Mouse (Mus musculus): Measurements from ENCODE around the gene Tmc5. TPM values are rescaled to one million over a fixed set of nuclear protein-coding genes. Genes with fewer than 3 reads are reported as not detected.

Tmc5 gene
- not detected for total RNA-seq (2018; cell fraction: chromatin; rRNA removed)
- total RNA-seq (2018; cell fraction: cytosol; rRNA removed) = not detected
- total RNA-seq (2018; cell fraction: nucleus; rRNA removed) = not detected
- not detected in 3 replicates for polyA plus RNA-seq (2018)

DNA sequence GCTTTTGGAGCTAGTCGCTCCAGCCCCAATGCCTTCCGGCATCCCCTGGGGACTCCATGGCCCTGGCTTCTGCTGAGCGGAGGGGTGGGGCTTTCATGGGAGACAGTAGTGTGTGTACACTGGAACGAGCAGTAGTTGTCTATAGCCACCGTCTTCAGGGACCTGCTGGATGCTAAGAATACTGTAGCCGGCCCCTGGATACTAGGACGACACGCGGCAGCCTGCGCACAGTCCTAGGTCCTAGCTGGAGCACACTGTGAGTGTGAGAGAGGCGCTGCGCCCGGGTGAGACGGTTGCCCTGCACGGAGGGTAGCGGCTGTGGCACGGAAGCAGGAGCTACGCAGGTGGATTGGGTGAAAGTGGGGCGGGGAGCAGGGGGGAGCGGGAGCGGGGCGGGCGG lies at the start of gene Tmc5:
Gene Tmc5 (plus strand): TSS at position 97 of the 400 bp plus-strand sequence.
- Histone ChIP-seq H3K79me2 (ENCODE audit: inconsistent target) (no peaks in the 10 kb centered on the region), H3K4me3 (ENCODE audit: inconsistent target) (no peak within 1 kb of the TSS), H3K36me3 (ENCODE audit: inconsistent target) (no peaks in the 10 kb centered on the region), H3K27ac (no peak within 1 kb of the TSS)
- WGBS (ENCODE audit: missing documents) = 8% methylated on average over 23 of the region's 23 CpGs

DNA sequence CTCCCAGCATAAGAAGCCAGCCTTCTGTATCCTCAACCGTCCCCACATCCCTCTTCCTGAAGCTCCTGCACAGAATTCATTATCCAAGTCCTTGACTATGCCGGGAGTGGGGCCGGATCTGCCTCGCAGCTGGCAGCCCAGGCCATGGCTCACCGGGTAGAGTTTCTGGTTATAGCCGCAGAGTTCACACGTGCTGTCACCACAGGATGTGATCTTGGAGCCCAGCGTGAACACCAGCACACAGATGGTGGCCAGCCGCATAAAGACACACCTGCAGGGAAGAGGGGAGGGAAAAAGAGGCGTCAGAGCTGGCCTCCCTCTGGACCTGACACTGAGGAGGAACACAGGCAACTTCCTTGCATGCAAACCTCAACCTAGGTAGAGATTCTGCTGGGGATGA lies 49.6 kb upstream of the Tmc5 start:
- Histone ChIP-seq H3K27ac (no peak overlapping the region), H3K79me2 (ENCODE audit: inconsistent target) (no peaks in the 10 kb centered on the region), H3K36me3 (ENCODE audit: inconsistent target) (no peaks in the 10 kb centered on the region), H3K4me3 (ENCODE audit: inconsistent target) (no peak overlapping the region)
- 83% methylated on average over 10 of the region's 10 CpGs for WGBS (ENCODE audit: missing documents)

DNA sequence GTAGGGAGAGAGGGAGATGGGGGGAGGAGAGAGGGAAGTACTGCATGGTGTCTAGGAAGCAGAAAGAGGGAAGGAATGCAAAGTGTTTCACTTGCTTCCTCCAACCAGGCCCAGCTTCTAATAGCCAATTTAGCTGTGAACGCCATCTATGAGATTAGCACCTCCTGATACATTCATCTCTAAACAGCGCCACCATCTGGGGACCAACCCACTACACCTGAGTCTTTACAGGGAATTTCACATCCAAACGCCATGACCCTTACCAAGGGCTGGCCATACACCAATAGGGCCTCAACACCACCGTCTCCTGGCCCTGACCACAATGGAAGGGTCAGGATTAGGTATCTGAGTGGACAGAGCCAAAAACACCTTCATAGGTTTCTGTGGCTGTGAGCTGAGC lies 43.2 kb upstream of the Tmc5 start:
- WGBS (ENCODE audit: missing documents) = 96% methylated on average over 4 of the region's 4 CpGs
- Histone ChIP-seq H3K36me3 (ENCODE audit: inconsistent target) (no peaks in the 10 kb centered on the region), H3K4me3 (ENCODE audit: inconsistent target) (no peak overlapping the region), H3K27ac (no peak overlapping the region), H3K79me2 (ENCODE audit: inconsistent target) (no peaks in the 10 kb centered on the region)

GRCm38 (mm10) chr7:118554290-118554689 lies 42.8 kb upstream of the Tmc5 start:
- Histone ChIP-seq H3K79me2 (ENCODE audit: inconsistent target) (no peaks in the 10 kb centered on the region), H3K4me3 (ENCODE audit: inconsistent target) (no peak overlapping the region), H3K36me3 (ENCODE audit: inconsistent target) (no peaks in the 10 kb centered on the region), H3K27ac (no peak overlapping the region)
- WGBS (ENCODE audit: missing documents) = 95% methylated on average over 2 of the region's 2 CpGs

DNA sequence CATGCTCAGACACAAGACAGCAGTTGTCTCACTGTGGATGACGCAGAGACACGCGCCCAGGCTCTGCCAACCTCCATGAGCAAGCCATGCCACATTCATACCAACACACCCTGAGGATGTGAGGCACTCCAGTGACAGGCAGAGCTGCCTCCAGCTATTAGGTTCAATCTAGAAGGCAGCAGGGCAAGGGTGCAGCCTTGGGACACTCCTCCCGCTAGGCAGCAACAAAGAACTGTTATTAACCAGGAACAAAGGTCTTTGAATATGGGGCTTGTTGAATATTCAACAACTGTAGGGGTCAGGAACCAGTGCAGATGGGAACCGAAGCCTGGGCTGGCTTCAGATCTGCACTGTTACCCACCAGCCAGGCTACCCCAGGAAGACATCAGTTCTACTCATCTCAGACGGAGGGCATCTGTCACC lies 28.0 kb upstream of the Tmc5 start:
- H3K4me3 ChIP-seq (ENCODE audit: inconsistent target) = no peak overlapping the region
- H3K36me3 ChIP-seq (ENCODE audit: inconsistent target) = no peaks in the 10 kb centered on the region
- 95% methylated on average over 6 of the region's 6 CpGs for WGBS (ENCODE audit: missing documents)
- no peaks in the 10 kb centered on the region for H3K79me2 ChIP-seq (ENCODE audit: inconsistent target)
- H3K27ac ChIP-seq = no peak overlapping the region

- Histone ChIP-seq H3K36me3 (ENCODE audit: inconsistent target) (no peaks in the 10 kb centered on the region), H3K27ac (no peak overlapping the region), H3K4me3 (ENCODE audit: inconsistent target) (no peak overlapping the region), H3K79me2 (ENCODE audit: inconsistent target) (no peaks in the 10 kb centered on the region)
- 72% methylated on average over 5 of the region's 5 CpGs for WGBS (ENCODE audit: missing documents)
Observed at GRCm38 (mm10) chr7:118571350-118571749, 25.7 kb upstream of the Tmc5 start.

GRCm38 (mm10) chr7:118572039-118572438 lies 25.1 kb upstream of the Tmc5 start:
- H3K4me3 ChIP-seq (ENCODE audit: inconsistent target) = no peak overlapping the region
- H3K79me2 ChIP-seq (ENCODE audit: inconsistent target) = no peaks in the 10 kb centered on the region
- H3K36me3 ChIP-seq (ENCODE audit: inconsistent target) = no peaks in the 10 kb centered on the region
- no peak overlapping the region for H3K27ac ChIP-seq
- 68% methylated on average over 5 of the region's 5 CpGs for WGBS (ENCODE audit: missing documents)

DNA sequence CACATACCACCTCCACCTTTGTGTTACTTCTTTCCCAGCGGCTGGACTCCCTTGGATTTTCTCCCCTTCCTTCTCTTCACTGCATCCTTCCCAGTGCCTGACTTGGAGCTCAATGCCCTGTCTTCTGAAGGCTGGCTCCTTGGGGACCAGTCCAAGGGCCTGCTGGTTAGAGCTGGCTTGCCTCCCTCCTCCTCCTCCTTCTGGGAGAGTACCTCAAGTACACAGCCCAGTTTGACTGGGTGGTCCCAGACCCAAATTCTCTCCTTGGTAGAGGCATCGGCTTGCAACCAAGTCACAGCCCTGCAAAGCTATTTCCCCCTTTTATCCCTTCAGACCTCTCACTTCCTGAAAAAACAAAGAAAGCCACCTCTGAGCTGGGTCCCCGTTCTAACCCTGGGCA lies 18.8 kb upstream of the Tmc5 start:
- Histone ChIP-seq H3K36me3 (ENCODE audit: inconsistent target) (no peaks in the 10 kb centered on the region), H3K79me2 (ENCODE audit: inconsistent target) (no peaks in the 10 kb centered on the region), H3K4me3 (ENCODE audit: inconsistent target) (no peak overlapping the region), H3K27ac (no peak overlapping the region)
- WGBS (ENCODE audit: missing documents) = 36% methylated on average over 3 of the region's 3 CpGs

DNA sequence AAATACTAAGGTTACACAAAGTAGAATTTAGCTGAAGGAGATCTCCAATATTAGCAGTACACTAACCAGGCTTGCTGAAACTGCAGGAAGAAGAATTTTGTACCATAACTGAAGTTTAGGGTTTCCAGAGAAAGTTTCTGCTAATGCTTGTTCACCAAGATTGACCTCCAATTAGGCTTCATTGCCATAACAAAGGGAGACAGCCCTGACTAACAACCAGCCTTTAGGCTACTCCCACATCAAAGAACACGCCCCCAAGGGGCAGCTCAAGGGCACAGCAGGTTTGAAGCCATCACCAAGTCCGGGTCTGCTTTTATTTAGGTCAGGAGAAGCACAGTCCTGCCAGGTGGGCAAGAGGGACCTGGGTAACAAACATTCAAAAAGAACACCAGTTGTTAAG lies 17.2 kb upstream of the Tmc5 start:
- Histone ChIP-seq H3K79me2 (ENCODE audit: inconsistent target) (no peaks in the 10 kb centered on the region), H3K27ac (no peak overlapping the region), H3K4me3 (ENCODE audit: inconsistent target) (no peak overlapping the region), H3K36me3 (ENCODE audit: inconsistent target) (no peaks in the 10 kb centered on the region)
- 81% methylated on average over 2 of the region's 2 CpGs for WGBS (ENCODE audit: missing documents)

DNA sequence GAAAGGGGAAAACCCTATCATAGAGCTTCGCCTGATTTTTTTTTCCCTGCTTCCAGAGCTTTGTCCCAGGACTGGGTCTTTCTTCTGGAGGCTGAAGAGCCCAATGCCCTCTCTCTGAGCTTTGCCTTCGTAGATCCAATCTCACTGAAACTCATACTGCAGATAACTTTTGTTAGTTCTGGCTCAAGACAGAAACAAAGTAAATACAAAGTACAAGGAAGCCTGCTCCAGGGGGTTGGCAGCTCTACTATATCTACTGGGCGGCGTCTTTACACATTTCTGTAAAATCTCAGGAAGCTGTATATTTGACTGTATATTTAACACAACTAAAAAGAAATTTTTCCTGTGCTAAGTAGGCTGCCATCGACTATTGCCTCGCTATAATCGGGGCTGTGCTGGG lies 13.3 kb upstream of the Tmc5 start:
- H3K36me3 ChIP-seq (ENCODE audit: inconsistent target) = no peaks in the 10 kb centered on the region
- H3K4me3 ChIP-seq (ENCODE audit: inconsistent target) = no peak overlapping the region
- no peak overlapping the region for H3K27ac ChIP-seq
- 48% methylated on average over 7 of the region's 7 CpGs for WGBS (ENCODE audit: missing documents)
- no peaks in the 10 kb centered on the region for H3K79me2 ChIP-seq (ENCODE audit: inconsistent target)

DNA sequence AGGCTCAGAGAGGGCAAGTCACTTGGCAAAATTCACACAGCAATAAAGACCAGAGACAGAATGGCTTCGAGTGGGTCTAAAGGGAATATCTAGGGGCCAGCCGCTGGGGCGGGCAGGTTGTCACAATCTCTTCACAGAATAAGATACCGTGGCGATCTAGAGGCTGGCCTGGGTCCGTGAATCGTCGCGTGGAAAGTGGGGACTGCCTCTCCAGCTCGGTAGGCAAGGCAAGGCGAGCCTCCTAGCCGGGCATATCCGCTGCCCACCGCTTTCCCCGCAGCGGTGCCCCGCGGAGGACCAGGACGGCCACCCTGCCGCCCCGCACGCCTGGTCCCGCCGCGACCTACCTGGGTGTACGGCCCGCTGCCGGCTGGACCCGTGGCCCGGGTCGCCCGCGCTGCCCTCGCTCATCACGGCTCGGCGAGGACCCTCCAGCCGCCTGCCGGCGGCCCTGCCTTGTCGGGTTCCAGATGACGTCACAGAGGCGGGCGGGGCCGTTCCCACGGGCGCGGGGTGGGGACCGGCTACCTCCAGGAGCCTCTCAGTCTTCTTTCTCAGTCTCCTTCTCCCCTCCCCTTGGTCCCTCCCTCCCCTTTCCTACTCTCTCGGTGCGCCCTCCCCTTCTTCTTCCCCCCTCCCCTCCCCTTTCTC lies 12.7 kb upstream of the Tmc5 start, which contains the start of gene Tmc7:
Gene Tmc7 (minus strand): TSS at position 480 of the 651 bp plus-strand sequence.
- H3K27ac ChIP-seq = no peak within 1 kb of the TSS
- no peaks in the 10 kb centered on the region for H3K36me3 ChIP-seq (ENCODE audit: inconsistent target)
- H3K4me3 ChIP-seq (ENCODE audit: inconsistent target) = no peak within 1 kb of the TSS
- WGBS (ENCODE audit: missing documents) = 2% methylated on average over 51 of the region's 51 CpGs
- H3K79me2 ChIP-seq (ENCODE audit: inconsistent target) = no peaks in the 10 kb centered on the region

GRCm38 (mm10) chr7:118584926-118585325 lies 12.2 kb upstream of the Tmc5 start:
- 78% methylated on average over 5 of the region's 5 CpGs for WGBS (ENCODE audit: missing documents)
- H3K79me2 ChIP-seq (ENCODE audit: inconsistent target) = no peaks in the 10 kb centered on the region
- H3K27ac ChIP-seq = no peak overlapping the region
- no peaks in the 10 kb centered on the region for H3K36me3 ChIP-seq (ENCODE audit: inconsistent target)
- no peak overlapping the region for H3K4me3 ChIP-seq (ENCODE audit: inconsistent target)

DNA sequence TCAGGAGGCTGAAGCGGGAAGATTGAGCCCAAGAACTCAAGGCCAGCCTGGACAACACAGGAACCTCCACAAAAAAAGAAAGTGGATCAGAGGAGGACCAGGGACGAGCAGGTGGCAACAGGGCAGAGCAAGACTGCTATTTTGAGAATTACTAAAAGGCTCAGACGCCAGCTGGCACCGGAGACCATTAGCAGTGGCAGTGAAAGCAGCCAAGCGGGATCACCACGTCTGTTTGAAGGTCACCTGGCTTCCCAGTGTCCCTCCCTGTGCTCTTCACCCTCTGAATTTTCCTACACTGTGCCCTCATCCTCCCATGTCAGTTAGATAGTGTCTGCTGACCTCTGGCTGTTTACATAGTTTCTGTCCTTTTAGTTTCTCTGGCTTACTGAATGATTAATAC lies 11.2 kb upstream of the Tmc5 start:
- Histone ChIP-seq H3K36me3 (ENCODE audit: inconsistent target) (no peaks in the 10 kb centered on the region), H3K4me3 (ENCODE audit: inconsistent target) (no peak overlapping the region), H3K27ac (no peak overlapping the region), H3K79me2 (ENCODE audit: inconsistent target) (no peaks in the 10 kb centered on the region)
- 87% methylated on average over 6 of the region's 6 CpGs for WGBS (ENCODE audit: missing documents)

GRCm38 (mm10) chr7:118590726-118591305 lies 6.3 kb upstream of the Tmc5 start:
- Histone ChIP-seq H3K36me3 (ENCODE audit: inconsistent target) (no peaks in the 10 kb centered on the region), H3K27ac (no peak overlapping the region), H3K79me2 (ENCODE audit: inconsistent target) (no peaks in the 10 kb centered on the region), H3K4me3 (ENCODE audit: inconsistent target) (no peak overlapping the region)
- 87% methylated on average over 5 of the region's 5 CpGs for WGBS (ENCODE audit: missing documents)

- Histone ChIP-seq H3K4me3 (ENCODE audit: inconsistent target) (no peak overlapping the region), H3K79me2 (ENCODE audit: inconsistent target) (no peaks in the 10 kb centered on the region), H3K36me3 (ENCODE audit: inconsistent target) (no peaks in the 10 kb centered on the region), H3K27ac (no peak overlapping the region)
- 82% methylated on average over 6 of the region's 6 CpGs for WGBS (ENCODE audit: missing documents)
Observed at GRCm38 (mm10) chr7:118592146-118592545, 5.0 kb upstream of the Tmc5 start.
